Mouse (Mus musculus) liver, embryonic 16.5 days (tissue): ENCODE data around the gene Dnaja3. TPM values are rescaled to one million over a fixed set of nuclear protein-coding genes. Genes with fewer than 3 reads are reported as not detected.

Experiments
- ATAC-seq: fragments of 200-750 bp; cut with Nextera tagmentation; 2 replicates; pipeline ENCODE4 v1.8.0; 2017; ENCODE audit warnings: low read depth, mild to moderate bottlenecking, moderate number of reproducible peaks, moderate library complexity
- H3K27ac ChIP-seq: fragments of 300-500 bp; sonication (generic); 2 replicates; pipeline ENCODE4 v1.5.1; 2014; ENCODE audit warnings: mild to moderate bottlenecking, low read length
- H3K27me3 ChIP-seq: fragments of 300-500 bp; sonication (generic); 2 replicates; pipeline ENCODE4 v1.6.1; 2014; ENCODE audit warnings: low read depth, low read length, mixed read lengths; ENCODE audit not compliant: control insufficient read depth, insufficient read depth
- H3K36me3 ChIP-seq: fragments of 300-500 bp; sonication (generic); 2 replicates; pipeline ENCODE4 v1.6.1; 2014; ENCODE audit warnings: mild to moderate bottlenecking; ENCODE audit not compliant: control insufficient read depth, insufficient read depth
- H3K4me1 ChIP-seq: fragments of 300-500 bp; sonication (generic); 2 replicates; pipeline ENCODE4 v1.6.1; 2014; ENCODE audit warnings: low read depth, low read length, mixed read lengths; ENCODE audit not compliant: control insufficient read depth
- H3K4me2 ChIP-seq: fragments of 300-500 bp; sonication (generic); 2 replicates; pipeline ENCODE4 v1.6.1; 2014; ENCODE audit warnings: low read depth, low read length, mixed read lengths
- H3K4me3 ChIP-seq: fragments of 300-500 bp; sonication (generic); 2 replicates; pipeline ENCODE4 v1.5.1; 2014; ENCODE audit warnings: low read depth, mild to moderate bottlenecking, low read length
- H3K9ac ChIP-seq: fragments of 300-500 bp; sonication (generic); 2 replicates; pipeline ENCODE4 v1.6.1; 2014; ENCODE audit warnings: low read depth, low read length
- H3K9me3 ChIP-seq: fragments of 300-500 bp; sonication (generic); replicated peaks from 2 replicates; pipeline ENCODE4 v1.6.1; 2016; ENCODE audit warnings: low read length; ENCODE audit not compliant: control insufficient read depth
- WGBS: fragments of 180-500 bp; shearing (Covaris S2); extraction: QIAGEN DNeasy Blood & Tissue Kit; methylation state at CpG from one replicate; pipeline ENCODE4 v1.1.7; 2014; ENCODE audit not compliant: insufficient replicate concordance; 5-methylcytosine and 5-hydroxymethylcytosine counted together
- polyA plus RNA-seq: library from polyadenylated mRNA; unstranded; fragments of >200 nt; fragmentation: Nextera tagmentation; extraction: Ambion mirVana; gene quantifications from 2 replicates; pipeline ENCODE4 v1.2.1, GENCODE M21; 2015

Gene Dnaja3
- polyA plus RNA-seq, 1 experiment from 2014 or later, result 46.5 TPM

- Histone ChIP-seq H3K4me1 (peaks cover 8% of the 10 kb centered on the region; the same call in 1 of the 2 replicates), H3K4me3 (no peak overlapping the region), H3K9ac (no peak overlapping the region), H3K9me3 (no peaks in the 10 kb centered on the region), H3K4me2 (no peak overlapping the region), H3K36me3 (no peaks in the 10 kb centered on the region; the same call in 1 of the 2 replicates), H3K27ac (no peak overlapping the region), H3K27me3 (no peaks in the 10 kb centered on the region)
- 77% methylated on average over 10 of the region's 10 CpGs for WGBS
- no peak for ATAC-seq
These were observed 14.9 kb downstream of the Dnaja3 start for GRCm38 (mm10) chr16:4654706-4655105.

DNA sequence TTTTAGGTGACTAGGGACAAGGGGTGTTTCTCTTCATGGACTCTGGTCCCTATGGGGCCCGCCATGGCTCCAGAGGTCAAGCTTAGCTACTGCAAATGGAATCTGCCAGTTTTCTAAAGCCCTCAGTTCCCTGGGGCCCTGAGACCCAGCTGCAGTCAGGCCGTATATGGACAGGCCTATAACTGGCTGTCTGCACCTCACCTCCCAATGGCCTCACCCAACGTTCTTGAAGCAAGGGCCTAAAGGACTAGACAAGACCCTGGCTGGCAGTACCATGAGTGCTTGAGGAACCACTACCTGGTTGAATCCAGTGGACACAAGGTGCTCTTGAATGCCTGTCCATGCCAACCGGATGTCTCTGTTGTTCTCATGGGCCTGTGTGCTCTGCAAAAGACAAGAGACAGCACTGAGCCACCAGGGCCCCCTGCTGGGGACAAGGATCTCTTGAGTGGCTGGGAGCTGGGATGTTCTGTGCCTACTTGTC lies 15.5 kb downstream of the Dnaja3 start:
- H3K9ac ChIP-seq, result no peak overlapping the region
- no peak overlapping the region for H3K4me2 ChIP-seq
- WGBS, result 60% methylated on average over 4 of the region's 4 CpGs
- no peak overlapping the region for H3K4me3 ChIP-seq
- H3K27ac ChIP-seq, result 0 out of 2 replicates have a peak overlapping the region, but pooled peaks have one; percentile 18
- H3K9me3 ChIP-seq, result no peaks in the 10 kb centered on the region
- peaks cover 8% of the 10 kb centered on the region; the same call in 1 of the 2 replicates for H3K4me1 ChIP-seq
- peak; percentile 59 for ATAC-seq
- H3K27me3 ChIP-seq, result no peaks in the 10 kb centered on the region
- H3K36me3 ChIP-seq, result no peaks in the 10 kb centered on the region; the same call in 1 of the 2 replicates

DNA sequence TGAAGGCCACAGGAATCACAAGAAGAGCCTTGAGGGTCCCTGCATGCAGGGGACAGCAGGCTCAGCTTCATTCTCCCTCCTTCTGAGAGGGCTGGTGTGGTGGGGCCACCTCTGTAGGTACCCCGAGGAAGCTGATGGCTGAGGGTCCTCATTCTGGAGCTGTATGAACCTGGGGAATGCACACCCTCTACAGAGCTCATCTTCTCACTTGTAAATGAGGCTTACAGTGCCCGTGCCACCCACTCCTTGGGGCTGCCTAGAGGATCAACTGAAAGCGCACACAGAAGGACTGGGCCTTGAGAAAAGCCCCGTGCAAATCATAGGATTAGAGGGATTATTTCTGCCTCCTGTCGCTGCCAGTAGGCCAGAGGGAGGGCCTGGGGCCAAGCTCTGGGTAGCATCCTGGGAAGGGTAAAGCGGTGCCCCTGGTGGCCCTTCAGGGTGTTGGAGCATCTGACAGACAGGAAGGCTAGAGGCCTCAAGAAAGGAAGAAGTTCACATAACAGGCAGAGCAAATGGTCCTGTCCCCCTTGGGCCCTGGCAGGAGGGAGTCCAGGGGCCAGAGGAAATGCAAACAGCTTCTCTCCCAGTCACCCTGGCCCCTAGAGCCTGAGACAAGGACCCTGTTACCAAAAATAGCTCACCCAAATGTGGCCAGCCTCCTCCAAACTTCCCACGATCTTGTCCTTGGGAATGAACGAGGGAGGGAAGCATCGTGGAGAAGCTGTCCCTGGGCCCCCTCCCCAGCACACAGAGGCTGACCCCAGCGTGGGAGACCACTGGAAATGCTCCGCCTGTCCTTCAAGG lies 16.2 kb downstream of the Dnaja3 start:
- no peak overlapping the region for H3K27ac ChIP-seq
- no peaks in the 10 kb centered on the region for H3K9me3 ChIP-seq
- 36% methylated on average over 11 of the region's 11 CpGs for WGBS
- H3K36me3 ChIP-seq, result no peaks in the 10 kb centered on the region; the same call in none of the 2 replicates
- peaks cover 8% of the 10 kb centered on the region; the same call in 1 of the 2 replicates for H3K4me1 ChIP-seq
- no peak for ATAC-seq
- H3K27me3 ChIP-seq, result no peaks in the 10 kb centered on the region
- H3K4me2 ChIP-seq, result no peak overlapping the region
- H3K4me3 ChIP-seq, result no peak overlapping the region
- no peak overlapping the region for H3K9ac ChIP-seq

DNA sequence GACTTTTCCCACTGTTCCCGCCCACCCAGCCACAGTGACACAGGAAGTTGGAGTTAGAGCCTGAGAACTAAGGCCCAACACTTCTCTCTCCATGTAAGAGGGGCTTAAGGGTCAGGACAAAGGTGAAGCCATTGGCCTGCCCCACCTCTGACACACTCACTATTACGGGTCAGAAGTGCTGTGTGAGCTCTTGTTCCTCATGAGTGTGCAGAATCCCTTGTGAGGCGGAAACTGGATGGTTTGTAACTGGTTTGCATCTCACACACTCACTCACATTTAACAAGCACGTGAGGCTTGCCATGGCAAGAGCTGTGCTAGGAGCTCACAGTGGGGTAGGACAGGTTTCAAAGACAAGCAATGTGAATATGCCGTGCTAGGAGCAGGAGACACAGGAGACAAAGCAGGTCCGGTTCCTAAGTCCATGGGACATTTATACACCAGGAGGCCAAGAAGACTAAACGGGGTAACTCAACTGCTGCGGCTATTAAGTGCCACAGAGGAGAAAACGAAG lies 16.8 kb downstream of the Dnaja3 start:
- Histone ChIP-seq H3K27ac (no peak overlapping the region), H3K4me1 (peaks cover 8% of the 10 kb centered on the region; the same call in 1 of the 2 replicates), H3K36me3 (no peaks in the 10 kb centered on the region; the same call in none of the 2 replicates), H3K4me2 (no peak overlapping the region), H3K4me3 (no peak overlapping the region), H3K9ac (no peak overlapping the region), H3K27me3 (no peaks in the 10 kb centered on the region), H3K9me3 (no peaks in the 10 kb centered on the region)
- WGBS, result 62% methylated on average over 9 of the region's 9 CpGs
- no peak for ATAC-seq

DNA sequence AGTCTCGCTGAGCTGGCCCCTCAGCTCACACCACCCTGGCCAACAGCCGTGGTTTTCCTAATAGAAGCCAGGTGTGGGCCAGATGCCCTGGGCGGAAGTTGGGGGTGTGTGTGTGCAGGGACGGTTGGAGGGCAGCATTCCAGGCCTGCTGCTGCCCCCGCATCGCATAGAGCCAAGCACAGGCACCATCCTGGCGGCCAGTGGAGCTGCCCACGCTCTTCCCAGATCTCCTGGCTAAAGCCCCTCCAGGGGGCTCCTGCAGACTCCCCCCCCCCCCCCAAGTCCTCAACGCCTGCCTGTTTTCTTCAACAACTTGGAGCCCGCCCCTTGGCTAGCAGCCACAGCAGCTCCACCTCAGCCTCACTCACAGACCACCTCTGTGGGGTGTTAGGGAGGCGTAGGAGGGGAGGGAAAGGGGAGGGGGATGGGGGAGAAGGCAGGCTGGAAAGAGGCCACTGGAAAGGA lies 19.0 kb downstream of the Dnaja3 start:
- no peak overlapping the region for H3K4me3 ChIP-seq
- H3K27ac ChIP-seq, result no peak overlapping the region
- no peak for ATAC-seq
- H3K9me3 ChIP-seq, result no peaks in the 10 kb centered on the region
- H3K36me3 ChIP-seq, result no peaks in the 10 kb centered on the region; the same call in 1 of the 2 replicates
- H3K4me2 ChIP-seq, result no peak overlapping the region
- 55% methylated on average over 11 of the region's 11 CpGs for WGBS
- H3K27me3 ChIP-seq, result no peaks in the 10 kb centered on the region
- H3K9ac ChIP-seq, result no peak overlapping the region
- peaks cover 6% of the 10 kb centered on the region; the same call in 1 of the 2 replicates for H3K4me1 ChIP-seq

GRCm38 (mm10) chr16:4659326-4659725 lies 19.5 kb downstream of the Dnaja3 start:
- H3K9me3 ChIP-seq, result no peaks in the 10 kb centered on the region
- no peak overlapping the region for H3K27ac ChIP-seq
- H3K4me3 ChIP-seq, result no peak overlapping the region
- H3K4me2 ChIP-seq, result no peak overlapping the region
- H3K4me1 ChIP-seq, result peaks cover 6% of the 10 kb centered on the region; the same call in 1 of the 2 replicates
- H3K9ac ChIP-seq, result no peak overlapping the region
- no peak for ATAC-seq
- 65% methylated on average over 2 of the region's 2 CpGs for WGBS
- no peaks in the 10 kb centered on the region for H3K27me3 ChIP-seq
- no peaks in the 10 kb centered on the region; the same call in 1 of the 2 replicates for H3K36me3 ChIP-seq

DNA sequence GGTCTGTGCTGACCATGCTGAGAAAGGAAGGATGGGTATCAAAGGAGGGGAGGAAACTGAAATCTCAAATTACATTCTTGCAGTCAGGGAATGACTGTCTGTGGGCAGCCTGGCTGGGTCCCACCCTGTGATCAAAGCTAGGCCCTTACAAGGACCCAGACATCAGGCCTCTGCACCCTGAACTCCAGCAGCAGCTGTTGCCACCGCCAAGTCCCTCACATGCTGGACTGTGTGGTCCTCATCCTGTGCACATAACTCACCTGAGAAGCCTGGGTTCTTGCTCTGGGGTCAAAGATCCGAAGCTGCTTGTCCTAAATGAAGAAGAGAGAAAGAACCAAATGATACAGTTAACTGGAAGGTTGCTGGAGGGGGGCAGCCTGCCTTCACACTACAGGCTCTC lies 21.8 kb downstream of the Dnaja3 start:
- H3K9me3 ChIP-seq, result no peaks in the 10 kb centered on the region
- H3K27me3 ChIP-seq, result no peaks in the 10 kb centered on the region
- H3K4me3 ChIP-seq, result no peak overlapping the region
- peaks cover 3% of the 10 kb centered on the region; the same call in 1 of the 2 replicates for H3K36me3 ChIP-seq
- no peak overlapping the region for H3K9ac ChIP-seq
- no peak overlapping the region for H3K4me2 ChIP-seq
- no peak for ATAC-seq
- H3K4me1 ChIP-seq, result no peaks in the 10 kb centered on the region; the same call in 1 of the 2 replicates
- H3K27ac ChIP-seq, result no peak overlapping the region
- 71% methylated on average over 2 of the region's 2 CpGs for WGBS

GRCm38 (mm10) chr16:4663806-4664205 lies 24.0 kb downstream of the Dnaja3 start:
- Histone ChIP-seq H3K4me2 (no peak overlapping the region), H3K9me3 (no peaks in the 10 kb centered on the region), H3K4me1 (no peaks in the 10 kb centered on the region), H3K4me3 (no peak overlapping the region), H3K27ac (no peak overlapping the region), H3K36me3 (peaks cover 5% of the 10 kb centered on the region), H3K9ac (no peak overlapping the region), H3K27me3 (no peaks in the 10 kb centered on the region)
- 77% methylated on average over 2 of the region's 2 CpGs for WGBS
- ATAC-seq, result no peak

DNA sequence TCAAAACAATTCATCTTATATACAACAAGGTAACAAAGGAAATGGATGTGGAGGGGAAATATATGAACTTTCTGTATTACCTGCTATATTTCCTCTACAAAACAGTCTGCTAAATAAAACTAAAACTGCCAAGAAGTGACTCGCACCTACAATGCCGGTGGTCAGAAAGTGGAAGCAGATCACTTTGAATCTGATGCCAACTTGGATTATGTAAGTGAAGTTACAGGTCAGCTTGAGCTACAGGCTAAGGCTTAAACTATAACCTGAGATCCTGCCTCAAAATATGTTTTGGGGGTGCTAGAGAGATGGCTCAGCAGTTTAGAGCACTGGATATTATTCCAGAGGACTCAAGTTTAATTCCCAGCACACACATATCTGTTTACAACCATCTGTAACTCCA lies 25.9 kb downstream of the Dnaja3 start:
- ATAC-seq, result no peak
- no peaks in the 10 kb centered on the region for H3K9me3 ChIP-seq
- H3K27ac ChIP-seq, result no peak overlapping the region
- no peak overlapping the region for H3K4me2 ChIP-seq
- H3K36me3 ChIP-seq, result peaks cover 5% of the 10 kb centered on the region
- H3K9ac ChIP-seq, result no peak overlapping the region
- no peak overlapping the region for H3K4me3 ChIP-seq
- WGBS, result 87% methylated on average over 2 of the region's 2 CpGs
- no peaks in the 10 kb centered on the region for H3K27me3 ChIP-seq
- no peaks in the 10 kb centered on the region for H3K4me1 ChIP-seq
